Mouse (Mus musculus) megakaryocyte, embryonic 14.5 days (primary cell): ENCODE measurements around the gene Shcbp1l.

ENCODE experiments used
- FLI1 ChIP-seq: IDR thresholded peaks from 2 replicates; pipeline ENCODE4 v1.6.1; 2012; ENCODE audit warnings: low read length, inconsistent platforms, mixed read lengths
- GATA1 ChIP-seq: IDR thresholded peaks from 3 replicates; pipeline ENCODE4 v1.6.1; 2012; ENCODE audit warnings: mixed read lengths, low read length, inconsistent platforms, borderline replicate concordance

GRCm38 (mm10) chr1:153491345-153491744 is 66.4 kb downstream of the Shcbp1l start:
- TF ChIP-seq GATA1 (no peak), FLI1 (no peak)
